Mouse (Mus musculus) 416B (cell line): ENCODE data around the gene Otub2.
A peak's percentile ranks its signal among the peaks of the same experiment; 100 is the strongest.
"Not testable (repeated sequence)": the region's sequence is repeated elsewhere in the genome, so short reads cannot be mapped to it uniquely, and the experiment has no call there.

Experiments
- DNase-seq: peaks from one replicate; pipeline ENCODE4 v3.0.0; 2011; ENCODE audit warnings: low read depth

The Otub2 gene

DNA sequence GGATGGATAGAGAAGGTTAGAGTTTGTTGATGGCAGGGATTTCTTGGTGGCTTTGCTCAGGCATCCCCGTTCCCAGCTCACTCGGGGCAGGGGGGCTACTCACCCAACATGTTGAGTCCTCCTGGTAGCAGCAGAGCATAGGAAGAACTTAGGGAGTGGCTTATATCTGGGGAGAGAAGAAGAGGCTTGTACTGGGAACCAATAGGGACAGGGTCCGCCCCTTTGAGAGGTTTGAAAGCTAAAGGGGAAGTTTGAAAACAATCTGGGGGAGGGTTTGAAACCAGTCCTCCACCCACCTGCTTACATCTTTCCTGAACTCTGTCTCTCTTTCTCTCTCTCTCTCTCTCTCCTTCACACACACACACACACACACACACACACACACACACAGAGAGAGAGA lies 55.0 kb downstream of the Otub2 start, which contains the start of gene Ifi27l2a:
Ifi27l2a (minus strand) TSS at position 157 of the 400 bp plus-strand sequence.
- DNase-seq: peak; percentile 36

DNA sequence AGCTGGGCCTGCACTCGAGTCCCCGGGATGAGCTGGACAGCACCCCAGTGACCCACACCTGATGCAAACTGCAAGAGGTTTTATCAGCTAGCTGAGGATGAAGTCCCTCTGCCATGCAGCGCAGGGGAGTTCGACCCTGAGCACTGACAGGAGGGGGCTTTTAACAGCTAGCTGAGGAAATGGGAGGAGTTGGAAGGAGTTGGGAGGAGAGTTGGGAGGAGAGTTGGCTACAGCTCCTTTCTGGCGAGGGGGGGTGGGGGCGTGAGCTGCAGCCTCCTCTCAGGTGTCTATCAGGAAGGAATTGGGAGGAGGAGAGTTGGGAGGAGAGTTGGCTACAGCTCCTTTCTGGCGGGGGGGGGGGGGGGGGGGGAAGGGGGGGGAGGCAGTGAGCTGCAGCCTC lies 55.8 kb downstream of the Otub2 start:
- DNase-seq: not testable (repeated sequence)

DNA sequence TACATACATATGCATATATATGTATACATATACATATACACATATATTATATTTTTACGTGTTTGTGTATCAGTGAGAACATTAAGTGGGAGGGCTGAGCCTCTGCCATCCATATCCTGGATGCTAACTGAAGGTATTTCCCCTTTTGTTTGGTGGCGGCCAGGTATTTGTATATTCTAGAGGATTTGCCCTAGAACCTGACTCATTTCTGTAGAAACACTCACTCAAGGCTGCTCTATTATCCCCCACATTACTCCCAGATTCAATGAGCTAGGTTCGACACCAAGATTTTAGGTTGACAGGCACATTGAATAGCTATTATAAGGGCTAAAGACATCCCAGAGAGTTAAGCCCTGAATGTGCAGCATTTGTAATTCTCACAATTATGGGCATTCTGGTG lies 56.6 kb downstream of the Otub2 start:
- no peak for DNase-seq

DNA sequence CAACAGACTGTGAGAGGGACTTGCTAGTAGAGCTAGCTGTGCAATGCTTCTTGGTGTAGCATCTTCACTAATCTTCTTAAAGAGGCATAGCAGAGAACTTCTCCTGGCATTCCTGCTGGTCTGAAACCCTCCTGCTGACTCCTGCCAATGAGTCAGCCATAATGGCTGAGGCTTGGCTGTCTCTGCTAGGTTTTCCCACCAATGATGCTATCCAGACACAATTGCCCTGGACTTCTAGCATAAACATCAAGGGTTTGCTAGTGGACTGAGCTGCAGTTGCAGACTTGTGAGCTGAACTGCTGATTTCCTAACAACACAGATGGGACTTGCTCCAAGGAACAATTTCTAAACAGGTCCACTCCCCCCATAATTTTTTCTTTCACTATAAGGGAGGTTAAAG lies 64.9 kb downstream of the Otub2 start:
- DNase-seq: no peak
